ENCODE assay signal across 8 mouse cellular contexts in the genomic region with DNA sequence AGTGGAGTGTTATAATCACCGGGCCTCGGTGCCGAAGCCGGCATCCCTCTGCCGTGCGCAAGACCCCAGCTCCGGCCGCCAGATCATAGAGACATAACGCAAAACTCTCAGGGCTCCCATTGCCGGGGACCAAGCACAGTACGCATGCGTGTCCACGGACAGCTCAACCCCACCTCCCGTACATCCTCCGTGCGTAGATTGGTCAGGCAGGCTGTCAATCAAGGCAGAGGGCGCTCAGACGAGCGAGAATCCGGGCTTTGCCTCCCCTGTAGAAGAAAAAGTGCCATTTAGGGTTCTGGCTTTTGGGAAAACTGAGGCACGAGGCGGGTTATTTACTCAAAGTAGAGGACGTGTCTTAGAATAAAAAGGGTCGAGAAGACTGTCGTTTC. TPM values are rescaled to one million over a fixed set of nuclear protein-coding genes. Genes with fewer than 3 reads are reported as not detected.
DNase-seq lines count a peak whose midpoint lies in the region; ATAC-seq and TF ChIP-seq lines count a peak whose summit lies in the region.

Gene Rpusd3 (minus strand): TSS at position 142 of the 389 bp plus-strand sequence.

- DNase-seq in forebrain, embryonic 14.5 days (ENCODE audit: low spot score): peak; percentile 99
- peak; percentile 100 for DNase-seq in heart, postnatal 14 days
- DNase-seq in layer of hippocampus, adult 11-12 months (ENCODE audit: low spot score): peak; percentile 97
- DNase-seq in lung, adult 18-20 months: peak; percentile 98 to 99
- DNase-seq in testis, postnatal 14 days (ENCODE audit: low spot score): peak; percentile 97

- TF ChIP-seq POLR2A in ES-Bruce4 (IDR thresholded peaks at IDR 0.05; ENCODE audit: insufficient read depth, low read length): peak; percentile 86

- H3K36me3 ChIP-seq in ES-Bruce4 (ENCODE audit: control insufficient read depth, insufficient read depth, low read length, poor library complexity, severe bottlenecking): no peaks in the 10 kb centered on the region
- peaks cover 16% of the 10 kb centered on the region for H3K36me3 ChIP-seq in forebrain, embryonic 14.5 days (ENCODE audit: control insufficient read depth, insufficient read depth, low read length)
- H3K36me3 ChIP-seq in neural tube, embryonic 15.5 days: peaks cover 11% of the 10 kb centered on the region; the same call in 1 of the 2 replicates

- no peak for TF ChIP-seq CTCF in ES-Bruce4 (IDR thresholded peaks at IDR 0.05; ENCODE audit: low read depth, low read length)

- no peak for TF ChIP-seq EP300 in ES-Bruce4 (IDR thresholded peaks at IDR 0.05; ENCODE audit: insufficient read depth, low read depth, low read length)

- intact Hi-C loops in heart, postnatal 14 days (cut with DNase I): no loop called here

- H3K4me1 ChIP-seq in ES-Bruce4 (ENCODE audit: control insufficient read depth, insufficient read depth, low read length): no peaks in the 10 kb centered on the region
- H3K4me1 ChIP-seq in forebrain, embryonic 14.5 days (ENCODE audit: control insufficient read depth, insufficient read depth, low read length): peaks cover 11% of the 10 kb centered on the region; the same call in 1 of the 2 replicates
- peaks cover 26% of the 10 kb centered on the region for H3K4me1 ChIP-seq in neural tube, embryonic 15.5 days

- peak within 1 kb of the TSS; percentile 71 for H3K9ac ChIP-seq in ES-Bruce4 (ENCODE audit: low read depth, poor library complexity, severe bottlenecking)
- H3K9ac ChIP-seq in forebrain, embryonic 14.5 days (ENCODE audit: low read length): peak within 1 kb of the TSS; percentile 69
- H3K9ac ChIP-seq in neural tube, embryonic 15.5 days (replicated peaks): peak within 1 kb of the TSS; percentile 74

- H3K27ac ChIP-seq in ES-Bruce4 (ENCODE audit: insufficient read depth, low read length): peak within 1 kb of the TSS; percentile 44
- H3K27ac ChIP-seq in forebrain, embryonic 14.5 days (ENCODE audit: low read depth, low read length): no peak within 1 kb of the TSS
- H3K27ac ChIP-seq in neural tube, embryonic 15.5 days (replicated peaks): peak within 1 kb of the TSS; percentile 76

- peak; percentile 98 for ATAC-seq in cerebellum, adult (ENCODE audit: insufficient number of reproducible peaks, low FRiP score, low TSS enrichment)
- peak; percentile 99 for ATAC-seq in forebrain, embryonic 14.5 days
- ATAC-seq in neural tube, embryonic 15.5 days (ENCODE audit: low FRiP score): peak; percentile 98

- no peaks in the 10 kb centered on the region for H3K9me3 ChIP-seq in ES-Bruce4 (replicated peaks; ENCODE audit: control insufficient read depth, insufficient read depth, low read length, poor library complexity, severe bottlenecking)
- no peaks in the 10 kb centered on the region for H3K9me3 ChIP-seq in forebrain, embryonic 14.5 days (replicated peaks; ENCODE audit: control insufficient read depth, low read length)
- H3K9me3 ChIP-seq in neural tube, embryonic 15.5 days (replicated peaks): no peaks in the 10 kb centered on the region

- peak within 1 kb of the TSS; percentile 83 for H3K4me3 ChIP-seq in ES-Bruce4 (ENCODE audit: low read depth, low read length)
- H3K4me3 ChIP-seq in forebrain, embryonic 14.5 days (ENCODE audit: low read depth, low read length): peak within 1 kb of the TSS; percentile 47
- peak within 1 kb of the TSS; percentile 68 for H3K4me3 ChIP-seq in neural tube, embryonic 15.5 days (replicated peaks)

- peak within 1 kb of the TSS; percentile 75 for H3K4me2 ChIP-seq in forebrain, embryonic 14.5 days (ENCODE audit: low read length)
- peak within 1 kb of the TSS; percentile 96 for H3K4me2 ChIP-seq in neural tube, embryonic 15.5 days

- no peaks in the 10 kb centered on the region for H3K27me3 ChIP-seq in ES-Bruce4 (ENCODE audit: control insufficient read depth, insufficient read depth, low read length, poor library complexity, severe bottlenecking)
- no peaks in the 10 kb centered on the region for H3K27me3 ChIP-seq in forebrain, embryonic 14.5 days (replicated peaks; ENCODE audit: control insufficient read depth, insufficient read depth, low read length)
- H3K27me3 ChIP-seq in neural tube, embryonic 15.5 days (replicated peaks): no peaks in the 10 kb centered on the region

- WGBS in forebrain, embryonic 14.5 days: under 1% methylated on average over 25 of the region's 25 CpGs
- under 1% methylated on average over 25 of the region's 25 CpGs for WGBS in neural tube, embryonic 15.5 days

RNA-seq across cellular contexts. Expression of gene Rpusd3, which starts in this region (rescaled TPM):
- 13.8 and 32.6 TPM in 2 replicates for polyA plus RNA-seq in ES-Bruce4 (2011; ENCODE audit: insufficient read depth, insufficient read length, low read depth, missing spikeins)
- polyA plus RNA-seq in forebrain, embryonic 14.5 days (2014; fragmentation: Nextera tagmentation; extraction: Ambion mirVana): 15.8 and 19.8 TPM in 2 replicates
- 10 to 100 TPM in 1 of 2 experiments, 1 to 10 TPM in 1; 10.0 to 12.2 TPM for total RNA-seq in heart, postnatal 14 days (2021)
- polyA plus RNA-seq in neural tube, embryonic 15.5 days (2015; fragmentation: Nextera tagmentation; extraction: Ambion mirVana): 20.0 and 24.6 TPM in 2 replicates
